Mouse (Mus musculus) heart, postnatal 0 days (tissue): ENCODE data around the gene Wscd1.

Experiments used
- CTCF ChIP-seq: IDR thresholded peaks from 2 replicates; pipeline ENCODE4 v1.5.1; 2016; ENCODE audit warnings: antibody characterized with exemption, control low read depth, low read depth
- EP300 ChIP-seq: IDR thresholded peaks from 2 replicates; pipeline ENCODE4 v1.6.1; 2016; ENCODE audit warnings: antibody characterized with exemption, low read depth

GRCm38 (mm10) chr11:71755115-71755514 lies 5.4 kb downstream of the Wscd1 start:
- no peak for TF ChIP-seq CTCF
- TF ChIP-seq EP300: no peak
